ENCODE assay signal across 28 mouse cellular contexts in genomic region chr7:121697574-121697973, GRCm38 (mm10). TPM values are rescaled to one million over a fixed set of nuclear protein-coding genes. Genes with fewer than 3 reads are reported as not detected.
A peak's percentile ranks its signal among the peaks of the same experiment; 100 is the strongest.
DNase-seq lines count a peak whose midpoint lies in the region; ATAC-seq and TF ChIP-seq lines count a peak whose summit lies in the region.
"Had no signal": no experiment of that assay in that cellular context is flagged by ENCODE, and none has a peak within 500 bp of the region (broad histone marks: within the 10 kb centered on the region; RNA-seq: fewer than 3 reads in every experiment).

No protein-coding gene starts in this region.

- H3K36me3 ChIP-seq in heart, postnatal 0 days (replicated peaks; ENCODE audit: control insufficient read depth, insufficient read depth, low read length) = no peaks in the 10 kb centered on the region
- peaks cover 0 to 41% of the 10 kb centered on the region in 2 experiments for H3K36me3 ChIP-seq in CH12.LX (replicated peaks in 1 of 2; ENCODE audit: control insufficient read depth in 1 of 2, insufficient read depth in 1 of 2, low read length in 1 of 2)
- H3K36me3 ChIP-seq: embryonic facial prominence, embryonic 13.5 days; hindbrain, embryonic 15.5 days; neural tube, embryonic 15.5 days had no signal

- 55% methylated on average over 1 of the region's 1 CpGs for WGBS in heart, postnatal 0 days

- H3K9me3 ChIP-seq in heart, postnatal 0 days (replicated peaks; ENCODE audit: control insufficient read depth, low read length) = no peaks in the 10 kb centered on the region
- no peaks in the 10 kb centered on the region for H3K9me3 ChIP-seq in CH12.LX (replicated peaks; ENCODE audit: low read length)
- H3K9me3 ChIP-seq: embryonic facial prominence, embryonic 13.5 days; hindbrain, embryonic 15.5 days; limb, embryonic 13.5 days; liver, embryonic 12.5 days; neural tube, embryonic 15.5 days had no signal

- peaks cover 6% of the 10 kb centered on the region for H3K79me2 ChIP-seq in CH12.LX (replicated peaks; ENCODE audit: control insufficient read depth, extremely low read depth, insufficient read depth, poor library complexity, severe bottlenecking)

- no peak overlapping the region for H3K4me3 ChIP-seq in heart, postnatal 0 days (ENCODE audit: low read depth, low read length)
- no peak overlapping the region for H3K4me3 ChIP-seq in left cerebral cortex, adult 2 months
- no peak overlapping the region for H3K4me3 ChIP-seq in CH12.LX (replicated peaks in 1 of 3; ENCODE audit: low read depth in 2 of 3, low read length in 2 of 3, poor library complexity in 1 of 3)
- H3K4me3 ChIP-seq: embryonic facial prominence, embryonic 13.5 days; hindbrain, embryonic 15.5 days; limb, embryonic 13.5 days; liver, embryonic 12.5 days; neural tube, embryonic 15.5 days had no signal

- in situ Hi-C loops in CH12.LX (cut with MboI; ENCODE audit: low pct_ligation_motif_present, low pct_unique_long_range_greater_than_20kb, low sequenced_read_pairs) = no loop called here

- no peak overlapping the region for H3K4me2 ChIP-seq in heart, postnatal 0 days (ENCODE audit: low read depth, low read length)
- no peak overlapping the region for H3K4me2 ChIP-seq in CH12.LX (ENCODE audit: insufficient read depth, low read depth, poor library complexity, severe bottlenecking)
- H3K4me2 ChIP-seq: embryonic facial prominence, embryonic 13.5 days; hindbrain, embryonic 15.5 days; limb, embryonic 13.5 days; liver, embryonic 12.5 days; midbrain, embryonic 11.5 days; neural tube, embryonic 15.5 days had no signal

- H3K4me1 ChIP-seq in heart, postnatal 0 days (ENCODE audit: control insufficient read depth, insufficient read depth) = peaks cover 9% of the 10 kb centered on the region; the same call in 1 of the 2 replicates
- peaks cover 3 to 51% of the 10 kb centered on the region in 2 experiments; a peak in 2 of 4 replicates for H3K4me1 ChIP-seq in CH12.LX (ENCODE audit: control insufficient read depth in 1 of 2, insufficient read depth in 2 of 2)

- no peak overlapping the region for H3K9ac ChIP-seq in heart, postnatal 0 days (replicated peaks; ENCODE audit: low read depth, low read length)
- no peak overlapping the region for H3K9ac ChIP-seq in CH12.LX (ENCODE audit: insufficient read depth, low read depth)
- H3K9ac ChIP-seq: embryonic facial prominence, embryonic 13.5 days; hindbrain, embryonic 15.5 days; limb, embryonic 13.5 days; liver, embryonic 12.5 days; neural tube, embryonic 15.5 days had no signal

- no peak for TF ChIP-seq POLR2A in CH12.LX (IDR thresholded peaks at IDR 0.05; ENCODE audit: low read depth, low read length)

- dilution Hi-C loops in CH12.LX (cut with MboI; ENCODE audit: extremely low pct_ligation_motif_present, extremely low pct_unique_long_range_greater_than_20kb, low sequenced_read_pairs) = no loop called here

- no peak for TF ChIP-seq RAD21 in CH12.LX (IDR thresholded peaks at IDR 0.05; ENCODE audit: low read depth, low read length)

- no peak for ATAC-seq in heart, postnatal 0 days (ENCODE audit: insufficient read depth, low read depth)
- ATAC-seq: forebrain, embryonic 14.5 days; liver, embryonic 12.5 days had no signal

- no peak for DNase-seq in heart, postnatal 0 days (ENCODE audit: low spot score)
- DNase-seq in heart, postnatal 10 days = no peak
- DNase-seq in left cerebral cortex, adult 2 months (ENCODE audit: extremely low spot score in 1 of 2, low spot score in 2 of 2) = no peak
- no peak for DNase-seq in left cerebral cortex, postnatal 25 days (ENCODE audit: low spot score in 2 of 2)
- no peak for DNase-seq in CH12.LX (ENCODE audit: extremely low read depth)
- DNase-seq in brain, adult 2 months (ENCODE audit: low read depth, low spot score) = peak; percentile 47
- DNase-seq in B cell, adult 2 months = no peak
- DNase-seq: adrenal gland, postnatal 25 days; cerebellum, adult 9-11 months; gastrocnemius, postnatal 10 days; heart, adult 11 months; kidney, postnatal 10 days; layer of hippocampus, postnatal 36 days; lung, adult 18-20 months; thymus, adult 18-20 months; thymus, postnatal 36 days had no signal

- TF ChIP-seq CTCF in heart, postnatal 0 days (IDR thresholded peaks at IDR 0.05; ENCODE audit: low read depth) = no peak
- no peak for TF ChIP-seq CTCF in left cerebral cortex, adult 2 months (IDR thresholded peaks at IDR 0.05)
- TF ChIP-seq CTCF in CH12.LX (conservative IDR thresholded peaks at IDR 0.05 in 1 of 2, IDR thresholded peaks at IDR 0.05 in 1 of 2; ENCODE audit: low read depth in 2 of 2, low read length in 2 of 2) = no peak

- peak overlapping the region; percentile 34; the same call in 1 of the 2 replicates for H3K27ac ChIP-seq in heart, postnatal 0 days (ENCODE audit: low read depth)
- peak overlapping the region; percentile 25; the same call in 1 of the 2 replicates for H3K27ac ChIP-seq in left cerebral cortex, adult 2 months
- H3K27ac ChIP-seq in CH12.LX (ENCODE audit: insufficient read depth, low read depth) = no peak overlapping the region
- H3K27ac ChIP-seq: hindbrain, embryonic 15.5 days; limb, embryonic 13.5 days; liver, embryonic 12.5 days; neural tube, embryonic 15.5 days had no signal

- intact Hi-C loops in heart, postnatal 10 days (cut with DNase I) = no loop called here
- intact Hi-C loops in left cerebral cortex, adult 2 months (cut with DNase I) = no loop called here
- intact Hi-C loops in left cerebral cortex, postnatal 25 days (cut with DNase I) = no loop called here

- TF ChIP-seq EP300 in heart, postnatal 0 days (IDR thresholded peaks at IDR 0.05; ENCODE audit: low read depth) = no peak
- no peak for TF ChIP-seq EP300 in CH12.LX (IDR thresholded peaks at IDR 0.05; ENCODE audit: low read length)

- H3K27me3 ChIP-seq in heart, postnatal 0 days (ENCODE audit: control insufficient read depth, insufficient read depth, low read length) = no peaks in the 10 kb centered on the region
- no peaks in the 10 kb centered on the region for H3K27me3 ChIP-seq in CH12.LX (replicated peaks)
- H3K27me3 ChIP-seq: embryonic facial prominence, embryonic 13.5 days; hindbrain, embryonic 15.5 days; limb, embryonic 13.5 days; liver, embryonic 12.5 days; neural tube, embryonic 15.5 days had no signal

TF ChIP-seq in CH12.LX, 34 proteins besides CTCF, POLR2A, EP300 and RAD21:
- peak; percentile 29; the same call in 1 of the 2 replicates for TF ChIP-seq ZNF384 (IDR thresholded peaks at IDR 0.05; ENCODE audit: low read depth, low read length)
- TF ChIP-seq MEF2A (IDR thresholded peaks at IDR 0.05; ENCODE audit: borderline replicate concordance, low read depth, low read length) = no peak
- TF ChIP-seq RCOR1 (conservative IDR thresholded peaks at IDR 0.05; ENCODE audit: low read depth, low read length) = no peak
- no peak for TF ChIP-seq MAZ (IDR thresholded peaks at IDR 0.05; ENCODE audit: low read depth, low read length)

RNA-seq across cellular contexts. Expression of gene Usp31, which starts 9.5 kb away (rescaled TPM):
- 5.6 and 18.8 TPM in 2 replicates for total RNA-seq in heart, postnatal 0 days (2014; rRNA removed; ENCODE audit: low replicate concordance)
- 0.48 and 0.62 TPM in 2 replicates for polyA plus RNA-seq in heart, postnatal 0 days (2015; fragmentation: Nextera tagmentation; extraction: Ambion mirVana)
- 1 to 10 TPM; 7.2 to 8.9 TPM for total RNA-seq in heart, postnatal 10 days (2021)
- 10 to 100 TPM; 80.8 to 81.3 TPM for total RNA-seq in left cerebral cortex, adult 2 months (2021)
- total RNA-seq in left cerebral cortex, postnatal 25 days (2021) = 10 to 100 TPM; 76.3 to 78.6 TPM
- total RNA-seq in CH12.LX (2012; rRNA removed) = 7.5 and 8.6 TPM in 2 replicates
- 8.0 and 9.1 TPM in 2 replicates for total RNA-seq in CH12.LX (2014; rRNA removed)
- polyA plus RNA-seq in CH12.LX (2012; ENCODE audit: insufficient read length, low read depth) = 6.4 and 7.8 TPM in 2 replicates

RNA-seq across cellular contexts. Expression of gene Scnn1g, which starts 36.7 kb away (rescaled TPM):
- 0.12 and 3.3 TPM in 2 replicates for total RNA-seq in heart, postnatal 0 days (2014; rRNA removed; ENCODE audit: low replicate concordance)
- 0.04 and 0.12 TPM in 2 replicates for polyA plus RNA-seq in heart, postnatal 0 days (2015; fragmentation: Nextera tagmentation; extraction: Ambion mirVana)
- not detected for total RNA-seq in heart, postnatal 10 days (2021)
- under 1 TPM; 0.11 to 0.12 TPM for total RNA-seq in left cerebral cortex, adult 2 months (2021)
- not detected for total RNA-seq in left cerebral cortex, postnatal 25 days (2021)
- not detected in 2 replicates for total RNA-seq in CH12.LX (2012; rRNA removed)
- total RNA-seq in CH12.LX (2014; rRNA removed) = not detected in 2 replicates
- polyA plus RNA-seq in CH12.LX (2012; ENCODE audit: insufficient read length, low read depth) = not detected in 2 replicates
- total RNA-seq: gastrocnemius, postnatal 10 days; hematopoietic stem cell, adult 5-6 weeks; midbrain, postnatal 0 days had no signal
- polyA plus RNA-seq: forebrain, embryonic 14.5 days; heart, embryonic 14.5 days; intestine, embryonic 14.5 days; liver, embryonic 12.5 days; midbrain, embryonic 11.5 days; neural tube, embryonic 15.5 days; small intestine, adult 2 months had no signal
